Mouse (Mus musculus): ENCODE results near the gene Prkd2.
A peak's percentile ranks its signal among the peaks of the same experiment; 100 is the strongest.

Prkd2 gene

GRCm38 (mm10) chr7:16893612-16894011 is 50.9 kb downstream of the Prkd2 start:
- DNase-seq (ENCODE audit: low spot score in 2 of 2), result no peak

GRCm38 (mm10) chr7:16894279-16894678 is 51.6 kb downstream of the Prkd2 start:
- no peak for DNase-seq (ENCODE audit: low spot score in 2 of 2)

- DNase-seq (ENCODE audit: low spot score in 2 of 2), result peak; percentile 64 to 76
Measured at GRCm38 (mm10) chr7:16895000-16895399, 52.3 kb downstream of the Prkd2 start.

- no peak for DNase-seq (ENCODE audit: low spot score in 2 of 2)
Measured at GRCm38 (mm10) chr7:16895511-16895910, 52.8 kb downstream of the Prkd2 start.

GRCm38 (mm10) chr7:16900526-16900925 is 57.8 kb downstream of the Prkd2 start:
- DNase-seq (ENCODE audit: low spot score in 2 of 2), result no peak

GRCm38 (mm10) chr7:16903439-16903955 is 60.8 kb downstream of the Prkd2 start:
- no peak for DNase-seq (ENCODE audit: low spot score in 2 of 2)

- DNase-seq (ENCODE audit: low spot score in 2 of 2), result no peak
Measured at GRCm38 (mm10) chr7:16904120-16904675, 61.5 kb downstream of the Prkd2 start.

- DNase-seq (ENCODE audit: low spot score in 2 of 2), result no peak
Measured at GRCm38 (mm10) chr7:16905491-16906021, 62.9 kb downstream of the Prkd2 start.

GRCm38 (mm10) chr7:16906281-16906680 is 63.6 kb downstream of the Prkd2 start, which contains the start of gene Ptgir:
TSS of gene Ptgir (plus strand) at chr7:16906490.
- peak in 1 of 2 experiments; percentile 52 for DNase-seq (ENCODE audit: low spot score in 2 of 2)

GRCm38 (mm10) chr7:16906889-16907559 is 64.3 kb downstream of the Prkd2 start:
- no peak for DNase-seq (ENCODE audit: low spot score in 2 of 2)

- no peak for DNase-seq (ENCODE audit: low spot score in 2 of 2)
Measured at GRCm38 (mm10) chr7:16907842-16908241, 65.1 kb downstream of the Prkd2 start.

GRCm38 (mm10) chr7:16908367-16908766 is 65.7 kb downstream of the Prkd2 start:
- DNase-seq (ENCODE audit: low spot score in 2 of 2), result no peak

GRCm38 (mm10) chr7:16908859-16909258 is 66.2 kb downstream of the Prkd2 start:
- DNase-seq (ENCODE audit: low spot score in 2 of 2), result no peak

GRCm38 (mm10) chr7:16909909-16910308 is 67.2 kb downstream of the Prkd2 start:
- no peak for DNase-seq (ENCODE audit: low spot score in 2 of 2)

GRCm38 (mm10) chr7:16911904-16912303 is 69.2 kb downstream of the Prkd2 start:
- no peak for DNase-seq (ENCODE audit: low spot score in 2 of 2)

GRCm38 (mm10) chr7:16912360-16912759 is 69.7 kb downstream of the Prkd2 start:
- no peak for DNase-seq (ENCODE audit: low spot score in 2 of 2)

GRCm38 (mm10) chr7:16913806-16914452 is 71.2 kb downstream of the Prkd2 start:
- peak; percentile 70 to 81 for DNase-seq (ENCODE audit: low spot score in 2 of 2)

- peak in 1 of 2 experiments; percentile 5 for DNase-seq (ENCODE audit: low spot score in 2 of 2)
Measured at GRCm38 (mm10) chr7:16914453-16915343, 72.0 kb downstream of the Prkd2 start.

- DNase-seq (ENCODE audit: low spot score in 2 of 2), result peak in 1 of 2 experiments; percentile 4
Measured at GRCm38 (mm10) chr7:16915461-16916340, 73.0 kb downstream of the Prkd2 start.

All from spleen, postnatal 10 days (tissue).